Mouse (Mus musculus) midbrain, embryonic 15.5 days (tissue): ENCODE results near the gene Cel. TPM values are rescaled to one million over a fixed set of nuclear protein-coding genes. Genes with fewer than 3 reads are reported as not detected.

Source experiments
- ATAC-seq: fragments of 200-750 bp; cut with Nextera tagmentation; replicated peaks from 2 replicates; pipeline ENCODE4 v1.8.0; 2017; ENCODE audit warnings: moderate TSS enrichment
- H3K27ac ChIP-seq: fragments of 300-500 bp; sonication (generic); 2 replicates; pipeline ENCODE4 v1.5.1; 2015; ENCODE audit warnings: mild to moderate bottlenecking, inconsistent platforms
- H3K27me3 ChIP-seq: fragments of 300-500 bp; sonication (generic); replicated peaks from 2 replicates; pipeline ENCODE4 v1.6.1; 2015; ENCODE audit warnings: inconsistent platforms
- H3K36me3 ChIP-seq: fragments of 300-500 bp; sonication (generic); replicated peaks from 2 replicates; pipeline ENCODE4 v1.6.1; 2015; ENCODE audit warnings: inconsistent platforms
- H3K4me1 ChIP-seq: fragments of 300-500 bp; sonication (generic); 2 replicates; pipeline ENCODE4 v1.6.1; 2015; ENCODE audit warnings: inconsistent platforms
- H3K4me2 ChIP-seq: fragments of 300-500 bp; sonication (generic); 2 replicates; pipeline ENCODE4 v1.6.1; 2015; ENCODE audit warnings: inconsistent platforms, mild to moderate bottlenecking, moderate library complexity
- H3K4me3 ChIP-seq: fragments of 300-500 bp; sonication (generic); 2 replicates; pipeline ENCODE4 v1.5.1; 2015; ENCODE audit warnings: mild to moderate bottlenecking, inconsistent platforms
- H3K9ac ChIP-seq: fragments of 300-500 bp; sonication (generic); 2 replicates; pipeline ENCODE4 v1.6.1; 2015; ENCODE audit warnings: mild to moderate bottlenecking, inconsistent platforms
- H3K9me3 ChIP-seq: fragments of 300-500 bp; sonication (generic); 2 replicates; pipeline ENCODE4 v1.6.1; 2016; ENCODE audit warnings: inconsistent platforms
- WGBS: fragments of 180-500 bp; shearing (Covaris S2); methylation state at CpG from one replicate; pipeline ENCODE4 v1.1.7; 2015; ENCODE audit warnings: mixed read lengths; 5-methylcytosine and 5-hydroxymethylcytosine counted together
- microRNA-seq: library from miRNA; unstranded; fragments of <30 nt; microRNA quantifications from one replicate; pipeline ENCODE4, GENCODE M21; 2016
- polyA plus RNA-seq: library from polyadenylated mRNA; unstranded; fragments of >200 nt; fragmentation: Nextera tagmentation; extraction: Ambion mirVana; gene quantifications from 2 replicates; pipeline ENCODE4 v1.2.1, GENCODE M21; 2015

Gene Cel
- polyA plus RNA-seq, 1 experiment from 2014 or later: 0.13 TPM

DNA sequence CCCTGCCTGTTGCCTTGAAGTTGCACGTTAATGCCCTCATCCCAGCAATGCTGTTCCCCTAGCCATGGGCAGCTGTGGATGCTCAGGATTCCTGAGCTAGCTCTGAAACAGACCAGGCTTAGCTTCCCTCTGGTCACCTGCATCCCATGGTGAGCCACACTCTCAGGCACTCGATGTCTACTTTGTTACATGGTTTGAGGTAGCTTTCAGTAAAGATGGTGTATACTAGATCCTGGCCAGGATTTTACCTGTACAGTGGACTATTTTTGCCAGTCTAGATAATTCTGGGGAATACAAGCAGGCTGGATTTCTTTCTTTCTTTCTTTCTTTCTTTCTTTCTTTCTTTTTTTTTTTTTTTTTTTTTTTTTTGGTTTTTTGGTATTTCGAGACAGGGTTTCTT, 57.4 kb downstream of the Cel start, which contains the start of gene Gm10134:
Gm10134 (plus strand) TSS at position 301 of the 400 bp plus-strand sequence.
- ATAC-seq: no peak

More for the DNA sequence above, 57.4 kb downstream of the Cel start, which contains the start of gene Gm10134:
- no peak within 1 kb of the TSS for H3K4me2 ChIP-seq
- no peak within 1 kb of the TSS for H3K27ac ChIP-seq
- H3K27me3 ChIP-seq: no peaks in the 10 kb centered on the region; the same call in 1 of the 2 replicates
- no peak within 1 kb of the TSS for H3K4me3 ChIP-seq
- no peaks in the 10 kb centered on the region for H3K36me3 ChIP-seq
- no peaks in the 10 kb centered on the region for H3K4me1 ChIP-seq
- no peak within 1 kb of the TSS for H3K9ac ChIP-seq
- WGBS: 78% methylated on average over 3 of the region's 3 CpGs
- H3K9me3 ChIP-seq: no peaks in the 10 kb centered on the region

Small RNAs within 50 kb of the gene (microRNA-seq; reads per million reads assigned to microRNA genes)
- not detected for gene Gm22824

Other genes with a start within 250 kb of the Cel start
- gene Ppp1r26, start 116.6 kb downstream of the Cel start, polyA plus RNA-seq: 20.2 and 20.3 TPM in 2 replicates
- gene 1700007K13Rik, start 97.1 kb downstream of the Cel start, polyA plus RNA-seq: 2.4 and 2.9 TPM in 2 replicates
- gene Mrps2, start 95.3 kb downstream of the Cel start, polyA plus RNA-seq: 49.7 and 51.4 TPM in 2 replicates
- 1.1 and 1.4 TPM in 2 replicates for gene Gbgt1, start 66.5 kb downstream of the Cel start, polyA plus RNA-seq
- 1.4 and 2.4 TPM in 2 replicates for gene Gm10134, start 57.3 kb downstream of the Cel start, polyA plus RNA-seq
- gene Ralgds, start 50.3 kb downstream of the Cel start, polyA plus RNA-seq: 92.0 and 94.8 TPM in 2 replicates
- gene Gtf3c5, start 20.3 kb upstream of the Cel start, polyA plus RNA-seq: 48.2 and 49.2 TPM in 2 replicates
- gene Gfi1b, start 58.6 kb upstream of the Cel start, polyA plus RNA-seq: not detected in 2 replicates
- gene Tsc1, start 77.8 kb upstream of the Cel start, polyA plus RNA-seq: 38.6 and 40.3 TPM in 2 replicates
- 2.2 and 2.3 TPM in 2 replicates for gene Spaca9, start 136.3 kb upstream of the Cel start, polyA plus RNA-seq
- gene Ak8, start 136.8 kb upstream of the Cel start, polyA plus RNA-seq: 4.1 and 4.4 TPM in 2 replicates